Mouse (Mus musculus) naive thymus-derived CD4-positive, alpha-beta T cell, adult 2 months (primary cell): ENCODE results near the gene Matn1.

ENCODE experiments used
- DNase-seq: peaks from one replicate; pipeline ENCODE4 v3.0.0-alpha.2; 2011; ENCODE audit warnings: low read depth

The Matn1 gene

GRCm38 (mm10) chr4:130944112-130944511 is at the start of gene Matn1:
Gene Matn1 (plus strand): TSS chr4:130944385.
- no peak for DNase-seq

GRCm38 (mm10) chr4:130895701-130896100 is 48.5 kb upstream of the Matn1 start:
- DNase-seq = no peak

- DNase-seq = peak; percentile 88
These were observed 47.8 kb upstream of the Matn1 start for GRCm38 (mm10) chr4:130896372-130896771.

GRCm38 (mm10) chr4:130899383-130899781 is 44.8 kb upstream of the Matn1 start:
- DNase-seq = no peak

GRCm38 (mm10) chr4:130899782-130900427 is 44.3 kb upstream of the Matn1 start:
- peak; percentile 83 for DNase-seq

GRCm38 (mm10) chr4:130900746-130901145 is 43.4 kb upstream of the Matn1 start:
- DNase-seq = no peak

GRCm38 (mm10) chr4:130902289-130902781 is 41.9 kb upstream of the Matn1 start:
- peak; percentile 76 for DNase-seq

- DNase-seq = no peak
These were observed 39.2 kb upstream of the Matn1 start for GRCm38 (mm10) chr4:130905025-130905424.

- peak; percentile 38 for DNase-seq
These were observed 38.3 kb upstream of the Matn1 start for GRCm38 (mm10) chr4:130905882-130906281.

GRCm38 (mm10) chr4:130906296-130906695 is 37.9 kb upstream of the Matn1 start:
- DNase-seq = peak; percentile 3

- peak; percentile 22 for DNase-seq
These were observed 36.8 kb upstream of the Matn1 start for GRCm38 (mm10) chr4:130907200-130908069.

- no peak for DNase-seq
These were observed 36.1 kb upstream of the Matn1 start for GRCm38 (mm10) chr4:130908133-130908532.

- no peak for DNase-seq
These were observed 34.9 kb upstream of the Matn1 start for GRCm38 (mm10) chr4:130909167-130909874.

- peak; percentile 86 for DNase-seq
These were observed 33.5 kb upstream of the Matn1 start for GRCm38 (mm10) chr4:130910666-130911065.

- no peak for DNase-seq
These were observed 31.6 kb upstream of the Matn1 start for GRCm38 (mm10) chr4:130912626-130913025.

- DNase-seq = peak; percentile 88
These were observed 31.1 kb upstream of the Matn1 start, which contains the start of gene Laptm5 for GRCm38 (mm10) chr4:130913077-130913476. Gene Laptm5 (plus strand): TSS chr4:130913125.

GRCm38 (mm10) chr4:130913511-130913910 is 30.7 kb upstream of the Matn1 start:
- no peak for DNase-seq

- DNase-seq = peak; percentile 93
These were observed 30.2 kb upstream of the Matn1 start for GRCm38 (mm10) chr4:130914011-130914410.

GRCm38 (mm10) chr4:130914527-130914926 is 29.7 kb upstream of the Matn1 start:
- DNase-seq = no peak

GRCm38 (mm10) chr4:130915006-130915667 is 29.0 kb upstream of the Matn1 start:
- DNase-seq = no peak

GRCm38 (mm10) chr4:130915668-130916035 is 28.5 kb upstream of the Matn1 start:
- DNase-seq = no peak

- no peak for DNase-seq
These were observed 27.5 kb upstream of the Matn1 start for GRCm38 (mm10) chr4:130916639-130917038.
